Mouse (Mus musculus) kidney, adult 8-10 months (tissue): ENCODE data around the gene Acp7.
A peak's percentile ranks its signal among the peaks of the same experiment; 100 is the strongest.
"Not testable (repeated sequence)": the region's sequence is repeated elsewhere in the genome, so short reads cannot be mapped to it uniquely, and the experiment has no call there.

Experiments
- DNase-seq, 2 experiments: peaks; one replicate each; pipeline ENCODE4 v3.0.0; 2022

Gene Acp7

GRCm38 (mm10) chr7:28631073-28631472 is at the start of gene Acp7:
Acp7 (minus strand) TSS chr7:28631332.
- no peak for DNase-seq

DNA sequence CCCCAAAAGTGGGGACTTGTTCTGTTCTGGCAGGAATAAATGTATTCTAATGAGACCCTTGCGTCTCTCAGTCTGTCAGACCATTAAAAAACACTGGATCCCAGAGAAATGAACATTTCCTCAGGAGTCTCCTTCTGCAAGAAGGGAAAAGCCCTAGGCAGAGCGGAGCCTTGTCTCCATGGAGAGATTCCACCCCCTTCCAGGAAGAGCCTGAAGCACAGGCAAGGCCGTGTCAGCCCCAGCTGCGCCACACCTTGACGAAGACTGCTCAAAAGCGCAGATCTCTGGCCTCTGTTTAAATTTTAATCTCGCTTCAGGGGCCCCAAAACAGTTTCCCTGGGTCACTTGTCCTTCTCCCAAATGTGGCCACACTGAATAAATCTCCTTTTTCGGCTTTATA is 46.5 kb upstream of the Acp7 start:
- DNase-seq, result no peak

DNA sequence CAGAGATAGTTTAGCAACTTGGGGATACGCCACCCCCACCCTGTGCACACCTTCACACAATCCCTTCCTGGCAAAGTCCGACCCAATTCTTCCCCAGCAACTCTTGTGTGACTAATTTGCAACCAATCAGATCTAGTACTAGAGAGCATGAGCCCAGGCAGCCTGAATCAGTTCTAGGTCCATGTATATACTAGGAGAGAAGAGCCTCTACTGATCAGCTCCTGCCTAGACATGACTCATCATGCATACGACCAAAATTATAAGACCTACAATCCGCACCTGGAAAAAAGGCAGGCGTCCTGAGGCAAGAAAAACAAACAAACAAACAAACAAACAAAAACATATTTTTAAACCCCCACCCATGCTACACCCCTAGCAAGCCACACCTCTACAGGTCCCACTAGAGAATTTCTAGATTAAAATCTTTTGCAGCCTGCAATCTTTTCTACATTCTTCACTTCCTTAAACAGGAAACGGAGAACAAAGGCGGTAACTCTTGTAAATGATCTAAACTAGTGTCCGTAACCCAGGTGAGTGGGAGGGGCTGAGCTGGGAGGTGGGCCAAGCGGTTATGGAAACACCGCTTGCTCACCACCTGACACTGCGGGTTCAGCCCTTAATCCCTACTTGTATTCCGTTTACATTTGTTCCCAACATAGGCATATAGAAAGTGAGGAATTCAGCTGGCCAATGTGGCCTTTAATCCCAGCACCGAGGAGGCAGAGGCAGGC is 45.8 kb upstream of the Acp7 start:
- DNase-seq, result no peak

DNA sequence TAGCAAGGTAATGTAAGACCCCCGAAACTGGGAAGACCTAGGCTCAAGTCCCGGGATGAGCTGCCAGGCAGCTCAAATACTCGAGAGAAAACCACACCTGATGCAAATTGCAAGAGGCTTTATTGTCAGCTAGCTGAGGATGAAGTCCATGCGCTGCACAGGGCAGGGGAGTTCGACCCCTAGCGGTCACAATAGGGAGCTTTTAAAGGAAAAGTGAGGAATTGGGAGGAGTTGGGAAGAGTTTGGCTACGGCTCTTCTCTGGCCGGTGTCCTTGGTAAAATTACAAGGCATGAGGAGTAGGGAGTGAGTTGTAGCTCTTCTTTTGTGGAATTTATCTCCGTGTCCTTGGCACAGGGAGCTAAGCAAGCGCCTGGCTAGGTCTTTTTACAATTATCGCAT is 44.6 kb upstream of the Acp7 start:
- peak; percentile 14 for DNase-seq

- no peak for DNase-seq
Measured at GRCm38 (mm10) chr7:28674994-28675393, 43.9 kb upstream of the Acp7 start.

DNA sequence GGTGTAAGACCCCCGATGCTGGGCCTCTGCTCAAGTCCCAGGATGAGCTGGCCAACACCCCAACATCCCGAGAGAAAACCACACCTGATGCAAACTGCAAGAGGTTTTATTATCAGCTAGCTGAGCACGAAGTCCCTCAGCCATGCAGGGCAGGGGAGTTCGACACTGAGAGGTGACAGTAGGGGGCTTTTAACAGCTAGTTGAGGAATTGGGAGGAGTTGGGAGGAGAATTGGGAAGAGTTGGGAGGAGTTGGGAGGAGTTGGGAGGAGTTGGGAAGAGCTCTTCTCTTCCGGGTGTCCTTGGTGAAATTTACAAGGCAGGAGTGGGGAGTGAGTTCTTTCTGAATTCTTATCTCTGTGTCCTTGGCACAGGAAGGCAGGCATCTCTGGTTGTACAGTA is 41.7 kb upstream of the Acp7 start:
- DNase-seq, result not testable (repeated sequence)

DNA sequence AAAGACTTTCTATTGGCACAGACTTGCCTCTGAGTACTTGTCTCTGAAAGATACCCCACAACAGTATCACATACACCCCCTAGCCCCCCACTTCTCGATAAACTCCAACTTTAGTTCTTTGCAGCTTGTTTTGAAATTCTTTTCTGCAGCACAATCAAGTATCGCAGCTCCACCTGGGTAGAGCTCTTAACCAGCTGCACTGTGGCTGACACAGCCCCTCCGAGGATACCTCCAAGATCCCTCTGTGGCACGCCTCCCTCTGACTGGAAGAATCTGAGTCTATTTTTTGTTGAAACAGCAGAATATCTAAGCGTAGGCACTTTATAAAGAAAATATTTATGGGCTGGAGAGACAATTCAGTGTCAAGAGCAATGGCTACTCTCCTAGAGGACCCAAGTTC is 41.1 kb upstream of the Acp7 start:
- DNase-seq, result no peak

GRCm38 (mm10) chr7:28671172-28671571 is 40.0 kb upstream of the Acp7 start:
- no peak for DNase-seq

DNA sequence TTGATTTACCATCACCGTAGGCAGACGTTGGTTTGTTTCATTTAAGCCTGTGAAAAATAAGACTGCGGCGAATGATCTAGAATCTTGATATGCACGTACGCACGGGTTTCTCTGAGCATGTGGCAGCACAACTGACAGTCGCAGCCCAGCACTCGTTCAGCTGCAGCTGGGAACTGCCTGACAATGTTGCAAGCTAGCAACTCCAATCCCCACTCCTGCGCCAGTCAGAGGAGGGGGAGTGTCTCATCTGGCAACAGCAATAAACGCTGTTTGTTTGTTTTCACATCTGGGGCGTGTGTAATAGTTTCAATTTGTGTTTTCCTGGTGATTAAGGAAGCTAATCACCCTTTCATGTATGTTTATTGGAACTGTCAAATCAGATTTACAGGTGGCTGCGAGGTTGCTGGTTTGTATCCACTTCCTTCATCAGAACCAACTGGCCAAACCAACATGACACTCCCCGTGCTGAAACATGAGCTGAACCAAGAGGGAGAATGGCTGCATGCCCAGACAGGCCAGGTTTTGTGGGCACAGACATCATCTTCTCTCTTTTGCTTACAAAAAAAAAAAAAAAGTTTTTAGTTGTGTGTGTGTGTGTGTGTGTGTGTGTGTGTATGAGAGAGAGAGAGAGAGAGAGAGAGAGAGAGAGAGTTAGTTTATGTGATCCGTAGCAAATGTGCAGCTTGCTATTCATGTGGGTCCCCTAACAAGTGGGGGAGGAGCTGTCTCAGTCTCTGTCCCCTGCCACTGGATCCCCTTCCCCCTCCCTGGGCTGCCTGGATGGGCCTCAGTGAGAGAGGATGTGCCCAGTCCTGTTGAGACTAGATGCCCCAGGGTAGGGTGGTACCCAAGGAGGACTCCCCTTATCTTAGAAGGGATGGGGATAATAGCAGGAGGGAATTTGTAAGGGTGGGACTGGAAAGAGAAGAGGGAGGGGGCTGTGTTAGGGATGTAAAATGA is 34.8 kb upstream of the Acp7 start:
- no peak for DNase-seq

DNA sequence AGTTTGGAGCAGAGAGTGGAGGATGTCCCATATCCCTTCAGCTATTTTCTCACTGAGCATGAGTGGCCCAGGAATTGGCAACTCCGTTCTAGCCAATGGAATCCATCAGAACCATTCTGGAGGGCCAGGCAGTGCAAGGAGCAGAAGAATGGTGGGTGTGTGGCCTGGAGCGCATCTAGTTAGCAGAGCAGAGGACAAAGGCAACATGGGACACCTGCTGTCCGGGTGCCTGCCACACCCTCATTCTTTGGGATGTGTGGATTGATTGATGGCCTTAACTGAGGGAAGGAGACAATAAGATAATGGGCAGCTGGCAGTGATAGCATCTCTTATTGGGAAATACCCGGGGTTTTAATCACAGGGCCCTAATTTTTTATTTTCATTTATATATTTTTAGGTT is 25.3 kb upstream of the Acp7 start:
- no peak for DNase-seq

DNA sequence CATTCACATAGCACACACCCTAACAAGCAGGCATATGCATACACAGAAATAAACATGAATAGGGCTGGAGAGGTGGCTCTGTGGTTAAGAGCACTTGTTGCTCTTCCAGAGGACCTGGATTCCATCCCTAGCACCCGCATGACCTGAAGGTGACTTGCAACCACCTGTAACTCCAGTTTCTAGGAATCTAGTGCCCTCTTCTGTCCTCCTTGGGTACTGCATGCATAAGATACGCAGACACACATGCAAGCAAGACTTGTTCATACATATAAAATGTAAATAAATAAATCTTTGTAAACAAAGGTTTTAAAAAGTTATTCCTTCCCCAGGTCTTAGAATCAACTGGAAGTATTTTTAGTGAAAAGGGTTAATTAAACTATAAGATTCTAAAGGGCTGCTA is 20.0 kb upstream of the Acp7 start:
- no peak for DNase-seq

- no peak for DNase-seq
Measured at GRCm38 (mm10) chr7:28647016-28647415, 15.9 kb upstream of the Acp7 start.

DNA sequence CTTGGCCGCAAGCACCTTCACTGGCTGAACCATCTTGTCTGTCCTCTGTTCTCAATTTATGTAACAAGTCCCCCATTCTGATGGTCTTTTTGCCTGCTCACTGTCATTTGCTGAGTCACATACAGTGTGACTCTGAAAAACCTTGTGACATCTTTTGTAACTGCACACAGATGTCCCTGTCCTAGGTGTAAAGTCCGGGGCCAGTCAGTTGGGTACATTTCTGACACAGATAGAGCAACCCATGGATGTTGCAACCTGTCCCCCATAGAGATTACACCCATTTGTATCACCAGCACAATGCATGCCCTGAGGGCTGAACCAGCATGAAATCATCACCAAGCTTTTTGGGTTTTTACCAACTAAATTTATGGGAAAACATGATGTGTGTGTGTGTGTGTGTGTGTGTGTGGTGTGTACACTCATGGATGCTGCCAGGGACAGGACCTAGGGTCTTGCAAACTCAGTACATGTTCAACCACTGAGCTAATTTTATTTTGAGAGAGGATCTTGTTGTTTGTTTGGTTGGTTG is 14.9 kb upstream of the Acp7 start:
- no peak for DNase-seq

DNA sequence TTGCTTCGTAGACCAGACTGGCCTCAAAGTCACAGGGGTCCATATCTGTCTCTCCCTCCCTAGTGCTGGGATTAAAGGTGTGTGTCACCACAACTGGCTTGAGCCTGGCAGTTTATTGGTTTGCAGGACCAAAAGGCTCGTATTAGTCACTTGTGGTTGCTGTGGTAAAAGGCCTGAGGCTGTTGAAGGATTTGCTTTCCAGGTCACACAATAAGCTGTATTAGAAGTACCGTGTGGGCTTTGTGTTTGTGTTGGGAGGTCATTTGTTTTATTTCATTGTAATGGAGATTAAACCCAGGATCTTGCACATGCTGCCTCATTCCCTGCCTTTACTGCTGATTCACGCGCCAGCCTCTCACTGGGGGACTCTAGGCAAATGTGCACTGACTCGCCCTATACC is 14.2 kb upstream of the Acp7 start:
- no peak for DNase-seq

- no peak for DNase-seq
Measured at GRCm38 (mm10) chr7:28641546-28641945, 10.4 kb upstream of the Acp7 start.

GRCm38 (mm10) chr7:28637511-28637910 is 6.4 kb upstream of the Acp7 start:
- DNase-seq, result peak; percentile 5 to 19

DNA sequence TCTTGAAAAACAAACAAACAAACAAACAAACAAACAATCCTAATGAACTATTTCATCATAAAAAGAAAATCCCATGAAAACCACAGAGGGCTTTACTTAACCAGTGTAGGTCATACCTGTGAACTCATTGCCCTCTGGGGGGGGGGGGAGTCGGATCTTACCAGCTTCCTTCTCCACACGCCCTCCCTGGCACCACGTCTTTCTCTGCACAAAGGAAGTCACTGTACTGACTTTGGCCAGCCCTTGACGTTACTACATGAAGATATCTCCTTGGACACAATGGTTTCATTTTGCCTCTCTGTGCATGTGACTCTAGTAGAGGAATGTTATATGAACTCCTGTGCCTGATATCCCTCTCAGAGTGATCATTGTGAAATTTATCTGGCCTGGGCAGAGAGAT is 3.0 kb upstream of the Acp7 start:
- DNase-seq, result no peak

DNA sequence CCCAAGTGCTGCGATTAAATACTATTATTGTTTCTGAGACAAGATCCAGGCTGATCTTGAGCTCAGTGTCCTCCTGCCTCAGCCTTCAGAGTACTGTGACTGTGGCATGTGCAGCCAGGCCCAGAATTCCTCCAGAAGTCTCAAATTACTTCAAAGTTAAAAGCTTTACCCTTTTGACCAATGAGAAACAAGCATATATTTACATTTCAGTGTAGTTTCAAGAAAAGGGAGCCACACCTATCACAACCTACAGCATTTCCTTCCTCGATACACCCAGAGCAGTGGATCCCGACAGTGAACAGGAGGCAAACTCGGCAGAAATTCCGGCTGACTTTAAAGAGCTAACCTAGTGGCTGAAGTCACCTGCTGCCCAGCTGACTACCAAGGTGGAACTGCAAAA is 6.3 kb downstream of the Acp7 start:
- no peak for DNase-seq

- no peak for DNase-seq
Measured at GRCm38 (mm10) chr7:28619098-28619715, 11.9 kb downstream of the Acp7 start.

DNA sequence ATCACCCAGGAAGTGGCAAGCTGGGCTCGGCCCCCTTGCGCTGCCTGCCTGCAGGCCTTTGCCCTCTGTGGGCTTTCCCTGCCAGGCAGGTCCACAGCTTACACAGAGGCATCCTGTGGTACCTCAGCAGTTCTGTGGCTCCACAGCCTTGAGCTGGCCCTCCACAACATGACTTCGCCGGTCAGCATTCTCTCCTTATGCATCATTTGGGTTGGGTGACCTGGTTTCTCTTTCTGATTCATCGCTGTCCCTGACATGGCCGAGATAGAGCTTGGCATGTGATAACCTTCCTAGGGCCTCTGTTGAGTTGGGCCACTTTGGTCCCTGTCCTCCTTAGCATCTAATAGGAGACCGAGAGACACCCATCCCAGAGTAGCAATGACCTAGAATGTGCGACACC is 25.2 kb downstream of the Acp7 start:
- DNase-seq, result no peak

DNA sequence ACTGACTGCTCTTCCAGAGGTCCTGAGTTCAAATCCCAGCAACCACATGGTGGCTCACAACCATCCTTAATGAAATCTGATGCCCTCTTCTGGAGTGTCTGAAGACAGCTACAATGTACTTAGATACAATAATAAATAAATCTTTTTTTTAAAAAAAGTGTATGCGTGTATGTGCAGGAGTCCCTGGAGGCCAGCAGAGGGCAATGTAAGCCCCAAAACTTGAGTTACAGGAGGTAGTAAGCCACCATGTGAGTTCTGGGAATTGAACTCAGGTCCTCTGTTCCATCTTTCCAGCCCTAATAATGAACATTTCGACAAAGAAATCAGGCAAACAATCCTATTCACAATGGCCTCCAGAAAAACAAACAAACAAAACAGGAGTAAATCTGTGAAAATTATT is 27.3 kb downstream of the Acp7 start:
- DNase-seq, result not testable (repeated sequence)

DNA sequence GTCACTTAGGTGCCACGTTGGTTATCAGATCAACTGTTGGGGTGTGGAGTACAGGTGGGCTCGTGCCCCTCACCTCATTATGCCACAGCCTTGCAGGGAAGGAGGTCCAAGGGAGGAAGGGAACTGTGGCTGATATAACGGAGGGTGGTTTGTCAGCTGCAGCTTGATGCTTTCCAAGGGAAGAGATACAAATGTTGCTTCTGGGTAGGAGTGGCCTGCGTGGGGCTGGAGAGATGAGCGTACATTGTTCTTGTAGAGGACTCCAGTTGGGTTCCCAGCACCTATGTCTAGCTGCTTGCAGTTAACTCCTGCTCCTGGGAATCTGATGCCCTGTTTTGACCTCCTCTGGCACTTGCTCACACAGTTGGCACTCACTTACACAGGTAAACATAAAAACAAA is 28.0 kb downstream of the Acp7 start:
- no peak for DNase-seq

GRCm38 (mm10) chr7:28601668-28602067 is 29.5 kb downstream of the Acp7 start:
- peak in 1 of 2 experiments; percentile 62 for DNase-seq
